Mouse (Mus musculus) CD4-positive helper T cell, adult 2 months (primary cell): Measurements from ENCODE around the gene Asl.
A peak's percentile ranks its signal among the peaks of the same experiment; 100 is the strongest.

ENCODE experiments used
- DNase-seq: peaks from one replicate; pipeline ENCODE4 v3.0.0-alpha.2; 2012; ENCODE audit warnings: low read depth, missing footprints, low spot score

Asl gene

GRCm38 (mm10) chr5:130029142-130029897 lies at the start of gene Asl, which contains the start of gene Crcp:
Gene Asl, minus strand, starts transcription at chr5:130029247.
Gene Crcp, plus strand, starts transcription at chr5:130029290.
- peak; percentile 84 for DNase-seq

DNA sequence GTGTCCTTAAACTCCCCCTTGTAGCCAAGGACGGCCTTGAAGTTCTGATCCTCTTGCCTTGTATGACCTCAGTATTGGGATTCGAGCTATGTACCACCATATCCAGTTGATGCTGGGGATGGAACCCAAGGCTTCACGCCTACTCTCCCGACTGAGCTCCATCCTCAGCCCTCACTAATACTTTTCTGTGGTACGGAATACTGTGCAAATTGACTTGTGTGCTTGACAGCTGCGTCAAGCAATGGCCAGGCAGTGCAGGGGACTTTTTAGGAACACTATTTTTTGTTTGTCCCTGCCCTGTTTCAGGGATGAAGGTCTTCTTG lies 49.7 kb upstream of the Asl start:
- DNase-seq, result no peak

DNA sequence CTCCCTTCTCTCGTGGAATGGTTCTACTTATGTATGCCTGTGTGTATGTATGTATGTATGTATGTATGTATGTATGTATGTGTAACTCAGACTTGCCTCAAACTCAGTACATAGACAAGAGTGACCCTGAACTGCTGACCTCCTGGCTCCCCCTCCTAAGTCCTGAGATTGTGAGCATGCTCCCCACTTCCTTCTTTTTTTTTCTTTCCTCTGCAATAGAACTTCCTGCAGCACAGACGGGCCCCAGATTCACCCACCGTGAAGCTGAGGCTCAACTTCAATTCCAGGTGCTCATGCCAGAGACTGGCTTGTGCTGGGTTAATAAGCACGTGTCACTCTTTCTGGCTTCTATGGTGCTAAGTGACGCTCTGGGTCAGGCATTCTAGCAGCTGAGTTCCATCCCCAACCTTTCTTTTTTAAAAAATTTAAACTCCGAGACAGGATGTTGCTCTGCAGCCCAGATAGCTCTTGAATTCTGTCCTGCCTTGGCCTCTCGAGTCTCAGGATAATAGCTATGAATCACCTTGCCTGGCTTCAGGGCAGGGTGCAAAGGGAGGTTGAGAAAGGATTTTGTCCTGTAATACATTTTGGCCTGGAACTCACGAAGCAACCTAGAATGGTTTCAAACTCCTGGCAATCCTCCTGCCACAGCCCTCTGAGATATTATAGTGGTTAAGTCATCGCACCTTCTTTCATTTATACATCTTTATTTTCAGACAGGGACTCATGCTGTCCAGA lies 49.2 kb upstream of the Asl start:
- DNase-seq, result no peak

- DNase-seq, result no peak
Measured at GRCm38 (mm10) chr5:130076396-130076795, 47.3 kb upstream of the Asl start.

- DNase-seq, result no peak
Measured at GRCm38 (mm10) chr5:130074491-130074890, 45.4 kb upstream of the Asl start.

GRCm38 (mm10) chr5:130073026-130073425 lies 44.0 kb upstream of the Asl start, which contains the start of gene Tpst1:
Gene Tpst1, plus strand, starts transcription at chr5:130073326.
- DNase-seq, result no peak

- DNase-seq, result no peak
Measured at GRCm38 (mm10) chr5:130067841-130068264, 38.8 kb upstream of the Asl start.

GRCm38 (mm10) chr5:130065579-130065978 lies 36.5 kb upstream of the Asl start:
- DNase-seq, result peak; percentile 17

- no peak for DNase-seq
Measured at GRCm38 (mm10) chr5:130063760-130064159, 34.7 kb upstream of the Asl start.

DNA sequence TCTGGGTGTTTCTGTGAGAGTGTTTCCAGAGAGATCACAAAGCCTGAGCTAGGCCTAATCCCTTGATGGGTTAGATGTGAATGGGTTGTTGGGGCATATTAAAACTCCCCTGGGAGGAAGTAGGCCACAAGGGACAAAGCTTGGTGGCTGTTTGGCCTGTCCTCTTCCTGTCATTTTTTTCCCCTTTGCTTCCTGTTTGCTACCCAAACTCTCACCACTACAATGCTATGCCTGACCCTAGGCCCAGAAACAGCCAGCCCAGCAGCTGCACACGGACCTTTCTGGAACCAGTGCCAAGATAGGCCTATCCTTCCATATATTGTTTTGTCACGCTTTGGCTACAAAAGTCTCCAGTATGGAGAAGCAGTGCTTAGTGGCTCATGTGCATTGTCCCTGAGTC lies 33.0 kb upstream of the Asl start:
- no peak for DNase-seq

- DNase-seq, result no peak
Measured at GRCm38 (mm10) chr5:130060329-130060665, 31.2 kb upstream of the Asl start.

- DNase-seq, result no peak
Measured at GRCm38 (mm10) chr5:130059413-130060328, 30.6 kb upstream of the Asl start.

- no peak for DNase-seq
Measured at GRCm38 (mm10) chr5:130056303-130056702, 27.3 kb upstream of the Asl start.

DNA sequence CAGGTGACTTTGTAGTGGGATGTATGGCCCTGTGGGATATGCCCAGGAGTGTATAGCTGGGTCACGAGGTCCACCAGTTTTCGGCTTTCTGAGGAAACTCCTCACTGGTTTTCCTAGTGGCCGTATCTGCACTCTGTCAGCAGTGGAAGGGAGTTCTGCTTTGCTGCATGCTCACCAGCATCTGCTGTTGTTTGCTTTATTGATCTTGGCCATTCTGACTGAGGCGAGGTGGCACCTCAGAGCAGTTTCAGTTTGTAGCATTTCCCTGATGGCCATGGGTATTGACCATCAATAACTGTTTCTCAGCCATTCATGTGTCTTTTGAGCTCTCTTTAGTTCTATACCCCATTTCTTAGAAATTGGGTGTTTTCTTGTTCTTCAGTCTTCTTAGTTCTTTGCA lies 26.6 kb upstream of the Asl start:
- no peak for DNase-seq

GRCm38 (mm10) chr5:130052955-130053354 lies 23.9 kb upstream of the Asl start:
- no peak for DNase-seq

DNA sequence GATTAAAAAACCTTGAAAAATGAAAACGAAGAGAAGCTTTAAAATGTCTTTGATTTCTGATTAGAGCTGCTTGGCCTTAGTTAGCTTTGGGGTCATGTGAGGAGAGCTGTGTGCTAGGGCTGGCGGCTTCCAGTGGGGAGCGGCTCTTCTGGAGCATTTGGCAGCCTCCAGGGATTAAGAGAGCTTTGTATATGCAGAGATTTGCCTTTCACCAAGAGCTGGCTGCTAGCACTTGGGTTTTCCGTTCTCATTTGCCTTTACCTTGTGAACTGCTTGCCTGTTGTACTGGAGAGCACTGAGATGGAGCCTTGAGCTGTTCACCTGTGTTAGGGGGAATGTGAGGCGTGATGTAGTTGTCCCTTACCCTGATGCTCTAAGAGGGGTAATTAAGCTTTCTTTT lies 23.5 kb upstream of the Asl start:
- no peak for DNase-seq

- DNase-seq, result no peak
Measured at GRCm38 (mm10) chr5:130051073-130051860, 22.2 kb upstream of the Asl start.

DNA sequence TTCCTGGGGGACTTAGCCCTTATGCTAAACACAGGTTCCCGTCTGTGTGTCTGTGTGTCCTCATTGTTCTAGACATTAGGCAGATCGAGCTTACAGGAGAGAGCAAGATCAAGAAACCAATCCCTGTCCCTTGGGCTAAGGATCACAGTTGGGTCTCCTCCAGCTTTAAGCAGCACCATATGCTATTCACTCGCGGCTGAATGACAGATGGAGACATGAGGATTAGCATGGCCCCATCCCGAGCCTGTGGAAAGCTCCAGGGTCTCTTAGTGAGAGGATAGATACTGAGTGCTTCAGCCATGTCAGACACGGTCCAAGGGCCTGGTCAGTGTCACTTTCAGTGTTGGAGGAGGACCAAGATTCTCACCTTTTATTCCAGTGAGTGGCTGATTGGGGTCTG lies 21.4 kb upstream of the Asl start:
- no peak for DNase-seq

DNA sequence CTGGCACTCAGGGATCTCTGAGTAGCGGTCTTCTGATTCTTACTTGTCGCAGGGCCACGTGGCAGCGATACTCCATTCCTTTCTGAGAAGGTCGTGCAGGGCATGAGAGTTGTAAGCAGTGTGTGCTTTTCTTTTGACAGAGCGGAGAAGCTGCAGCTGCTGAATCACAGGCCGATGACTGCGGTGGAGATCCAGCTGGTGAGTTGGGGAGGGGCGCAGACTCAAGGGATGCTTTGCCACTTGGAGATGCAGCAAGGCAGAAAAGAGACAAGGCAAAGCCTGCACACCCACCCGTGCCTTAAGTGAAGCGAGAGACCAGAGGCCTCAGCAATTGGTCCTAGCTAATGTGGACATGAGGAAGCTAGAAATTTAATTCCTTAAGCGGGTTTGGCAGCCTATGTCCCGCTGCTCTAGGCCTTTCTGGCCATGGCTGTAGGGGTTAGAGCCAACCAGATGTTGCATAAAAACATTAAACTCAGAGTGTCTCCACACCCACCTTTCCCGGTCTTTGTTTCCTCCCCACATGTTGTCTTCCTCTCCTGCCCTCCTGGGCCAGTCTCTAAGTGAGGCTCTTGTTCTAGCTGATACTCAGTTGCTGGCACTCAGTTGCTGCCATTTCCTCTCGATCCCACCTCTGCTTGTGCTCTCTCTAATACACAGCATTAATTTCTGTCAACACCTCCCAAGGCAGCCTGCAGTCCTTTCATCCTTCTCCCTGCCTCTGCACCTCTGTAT lies 19.9 kb upstream of the Asl start:
- no peak for DNase-seq

DNA sequence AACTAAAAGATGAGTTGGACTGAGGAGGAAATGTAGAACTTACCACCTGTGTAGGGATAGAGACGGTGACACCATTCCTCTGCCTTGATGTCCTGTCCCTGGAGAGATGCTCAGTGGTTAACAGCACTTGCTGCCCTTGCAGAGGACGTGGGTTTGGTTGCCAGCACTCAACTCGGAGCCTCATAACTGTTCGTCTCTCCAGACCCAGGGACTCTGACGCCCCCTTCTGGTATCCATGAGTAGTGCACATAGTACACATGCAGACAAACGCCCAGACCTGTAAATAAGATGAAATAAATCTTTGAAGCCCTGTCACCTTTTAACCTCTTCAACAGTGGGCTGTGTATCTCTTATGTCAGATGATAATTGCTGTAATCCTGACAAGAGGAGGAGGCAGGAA lies 18.0 kb upstream of the Asl start:
- no peak for DNase-seq

DNA sequence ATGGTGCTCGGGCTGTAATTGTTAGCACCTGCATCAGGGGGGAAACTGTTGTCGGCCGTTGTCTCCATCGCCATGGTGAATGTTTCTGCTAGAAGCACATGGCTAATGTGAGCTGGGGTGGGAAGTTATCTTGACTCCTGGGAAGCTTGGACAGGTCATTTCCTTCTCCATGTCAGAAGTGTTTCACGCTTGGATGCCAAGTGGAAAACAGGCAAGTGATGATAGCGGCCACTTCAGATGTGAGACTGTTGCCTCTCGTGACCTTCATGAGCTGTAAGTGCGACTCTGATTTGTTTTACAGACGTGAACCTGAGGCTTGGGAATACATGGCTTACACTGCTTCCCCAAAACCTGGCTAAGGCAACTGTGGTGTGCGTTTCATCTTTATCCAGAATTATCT lies 17.5 kb upstream of the Asl start:
- DNase-seq, result no peak
